Mouse (Mus musculus) MEL (cell line): ENCODE data around the gene Gpr63.

ENCODE experiments used
- CHD1 ChIP-seq: IDR thresholded peaks from 2 replicates; pipeline ENCODE4 v1.6.1; 2012; ENCODE audit warnings: low read depth, mild to moderate bottlenecking, inconsistent platforms, low read length, improper control_type of control experiment
- CTCF ChIP-seq, 3 experiments: IDR thresholded peaks in 2 of 3; conservative IDR thresholded peaks in 1 of 3; 2 replicates each; pipeline ENCODE4 v1.5.1; 2011 to 2012; ENCODE audit warnings: low read length in 3 of 3, low read depth in 2 of 3, mild to moderate bottlenecking in 2 of 3, improper control_type of control experiment in 1 of 3, inconsistent platforms in 1 of 3, mixed read lengths in 1 of 3, moderate library complexity in 1 of 3; ENCODE audit not compliant: control insufficient read depth in 1 of 3, insufficient read depth in 1 of 3, poor library complexity in 1 of 3, severe bottlenecking in 1 of 3
- EP300 ChIP-seq, 2 experiments: IDR thresholded peaks; 2 replicates each; pipeline ENCODE4 v1.6.1; 2011; ENCODE audit warnings: improper control_type of control experiment in 2 of 2, low read length in 2 of 2, low read depth in 1 of 2, mild to moderate bottlenecking in 1 of 2
- GATA1 ChIP-seq: IDR thresholded peaks from 2 replicates; pipeline ENCODE4 v1.6.1; 2011; ENCODE audit warnings: low read depth, low read length, improper control_type of control experiment
- JUND ChIP-seq: IDR thresholded peaks from 2 replicates; pipeline ENCODE4 v1.6.1; 2011; ENCODE audit warnings: low read depth, mild to moderate bottlenecking, improper control_type of control experiment, low read length
- MYC ChIP-seq: IDR thresholded peaks from 2 replicates; pipeline ENCODE4 v1.6.1; 2011; ENCODE audit warnings: low read depth, mild to moderate bottlenecking, low read length, improper control_type of control experiment, moderate library complexity
- POLR2A ChIP-seq, 2 experiments: IDR thresholded peaks; 2 replicates each; pipeline ENCODE4 v1.6.1; 2011 to 2012; ENCODE audit warnings: low read length in 2 of 2, mild to moderate bottlenecking in 2 of 2, control low read depth in 1 of 2, improper control_type of control experiment in 1 of 2, low read depth in 1 of 2, moderate library complexity in 1 of 2; ENCODE audit not compliant: control insufficient read depth in 1 of 2, insufficient read depth in 1 of 2, poor library complexity in 1 of 2
- POLR2AphosphoS5 ChIP-seq: IDR thresholded peaks from 2 replicates; pipeline ENCODE4 v1.6.1; 2012; ENCODE audit warnings: low read depth, borderline replicate concordance, mild to moderate bottlenecking, inconsistent platforms, low read length, moderate library complexity, mixed read lengths
- RAD21 ChIP-seq: IDR thresholded peaks from 2 replicates; pipeline ENCODE4 v1.6.1; 2011; ENCODE audit warnings: mild to moderate bottlenecking, low read depth, low read length, improper control_type of control experiment
- TCF12 ChIP-seq: IDR thresholded peaks from 2 replicates; pipeline ENCODE4 v1.6.1; 2014; ENCODE audit warnings: low read depth, mild to moderate bottlenecking, inconsistent platforms, low read length, improper control_type of control experiment, moderate library complexity
- ZC3H11A ChIP-seq: IDR thresholded peaks from 2 replicates; pipeline ENCODE4 v1.6.1; 2012; ENCODE audit warnings: low read depth, mild to moderate bottlenecking, inconsistent platforms, low read length, improper control_type of control experiment

- TF ChIP-seq CTCF (IDR thresholded peaks at IDR 0.05 in 2 of 3, conservative IDR thresholded peaks at IDR 0.05 in 1 of 3; ENCODE audit: control insufficient read depth in 1 of 3, insufficient read depth in 1 of 3, low read depth in 2 of 3, low read length in 3 of 3, poor library complexity in 1 of 3, severe bottlenecking in 1 of 3) (no peak), GATA1 (no peak), TCF12 (no peak), ZC3H11A (no peak), POLR2AphosphoS5 (no peak), MYC (no peak), RAD21 (no peak), JUND (no peak), EP300 (IDR thresholded peaks at IDR 0.05; ENCODE audit: low read depth in 1 of 2, low read length in 2 of 2) (no peak), POLR2A (IDR thresholded peaks at IDR 0.05; ENCODE audit: control insufficient read depth in 1 of 2, insufficient read depth in 1 of 2, low read depth in 1 of 2, low read length in 2 of 2, poor library complexity in 1 of 2) (no peak), CHD1 (no peak)
These were observed 1.0 kb downstream of the Gpr63 start for GRCm38 (mm10) chr4:24967251-24967650.
